Mouse (Mus musculus) lung, postnatal 0 days (tissue): ENCODE data around the gene Ndst2.

Experiments used
- CTCF ChIP-seq: IDR thresholded peaks from 2 replicates; pipeline ENCODE4 v1.5.1; 2016; ENCODE audit warnings: antibody characterized with exemption, mild to moderate bottlenecking
- EP300 ChIP-seq: IDR thresholded peaks from 2 replicates; pipeline ENCODE4 v1.6.1; 2016; ENCODE audit warnings: antibody characterized with exemption, mild to moderate bottlenecking, control low read depth

GRCm38 (mm10) chr14:20750503-20750902 lies 16.1 kb upstream of the Ndst2 start:
- TF ChIP-seq CTCF (no peak), EP300 (no peak)
